Mouse (Mus musculus): ENCODE data around the gene Krtap12-1. TPM values are rescaled to one million over a fixed set of nuclear protein-coding genes. Genes with fewer than 3 reads are reported as not detected.
"Not testable (repeated sequence)": the region's sequence is repeated elsewhere in the genome, so short reads cannot be mapped to it uniquely, and the experiment has no call there.

Gene Krtap12-1
- polyA plus RNA-seq, 1 experiment from 2014 or later = not detected

- H3K9ac ChIP-seq (replicated peaks); H3K27me3 ChIP-seq; H3K4me2 ChIP-seq; H3K4me3 ChIP-seq (replicated peaks); H3K9me3 ChIP-seq; H3K36me3 ChIP-seq; ATAC-seq (ENCODE audit: insufficient number of reproducible peaks, insufficient read depth, low FRiP score, low TSS enrichment, low read depth): not testable (repeated sequence)
- WGBS = 49% methylated on average over 4 of the region's 5 CpGs
- Histone ChIP-seq H3K4me1 (replicated peaks) (peaks cover 27% of the 10 kb centered on the region), H3K27ac (0 out of 2 replicates have a peak within 1 kb of the TSS, but pooled peaks have one; percentile 62)
These were observed 21.7 kb downstream of the Krtap12-1 start, which contains the start of gene Gm18596 for GRCm38 (mm10) chr10:77741924-77742688. Gene Gm18596, minus strand, starts transcription at chr10:77742638.

GRCm38 (mm10) chr10:77750686-77751085 lies 30.3 kb downstream of the Krtap12-1 start:
- not testable (repeated sequence) for H3K27me3 ChIP-seq; H3K27ac ChIP-seq; H3K36me3 ChIP-seq; ATAC-seq (ENCODE audit: insufficient number of reproducible peaks, insufficient read depth, low FRiP score, low TSS enrichment, low read depth); H3K9me3 ChIP-seq; H3K9ac ChIP-seq (replicated peaks); H3K4me3 ChIP-seq (replicated peaks); H3K4me2 ChIP-seq
- H3K4me1 ChIP-seq (replicated peaks) = peaks cover 15% of the 10 kb centered on the region
- 72% methylated on average over 1 of the region's 1 CpGs for WGBS

GRCm38 (mm10) chr10:77751254-77751653 lies 30.9 kb downstream of the Krtap12-1 start, which contains the start of gene Gm9736:
Gene Gm9736, minus strand, starts transcription at chr10:77751354.
- H3K4me2 ChIP-seq; ATAC-seq (ENCODE audit: insufficient number of reproducible peaks, insufficient read depth, low FRiP score, low TSS enrichment, low read depth); H3K27ac ChIP-seq; H3K4me3 ChIP-seq (replicated peaks); H3K9me3 ChIP-seq; H3K27me3 ChIP-seq; H3K36me3 ChIP-seq; H3K9ac ChIP-seq (replicated peaks): not testable (repeated sequence)
- 38% methylated on average over 1 of the region's 1 CpGs for WGBS
- peaks cover 15% of the 10 kb centered on the region for H3K4me1 ChIP-seq (replicated peaks)

GRCm38 (mm10) chr10:77752312-77752711 lies 31.9 kb downstream of the Krtap12-1 start:
- not testable (repeated sequence) for H3K36me3 ChIP-seq; H3K9ac ChIP-seq (replicated peaks); H3K4me3 ChIP-seq (replicated peaks); H3K4me2 ChIP-seq; ATAC-seq (ENCODE audit: insufficient number of reproducible peaks, insufficient read depth, low FRiP score, low TSS enrichment, low read depth); H3K27me3 ChIP-seq; H3K27ac ChIP-seq; H3K9me3 ChIP-seq
- peaks cover 15% of the 10 kb centered on the region for H3K4me1 ChIP-seq (replicated peaks)
- 68% methylated on average over 3 of the region's 3 CpGs for WGBS

DNA sequence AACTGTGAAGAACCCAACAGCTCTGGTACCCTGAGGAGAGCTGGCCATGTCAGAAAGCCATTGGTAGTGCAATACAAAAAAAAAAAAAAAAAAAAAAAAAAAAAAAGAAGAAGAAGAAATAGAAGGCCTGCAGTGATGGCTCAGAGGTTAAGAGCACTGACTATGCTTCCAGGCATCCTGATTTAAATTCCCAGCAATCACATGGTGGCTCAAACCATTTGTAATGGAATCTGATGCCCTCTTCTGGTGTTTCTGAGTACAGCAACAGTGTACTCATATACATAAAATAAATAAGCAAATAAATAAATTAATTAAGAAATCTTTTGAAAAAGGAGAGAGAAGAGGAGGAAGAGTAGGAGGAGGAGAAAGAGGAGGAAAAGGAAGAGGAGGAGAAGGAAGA lies 33.0 kb downstream of the Krtap12-1 start:
- Histone ChIP-seq H3K27ac (no peak overlapping the region), H3K4me1 (replicated peaks) (peaks cover 15% of the 10 kb centered on the region), H3K4me3 (replicated peaks) (no peak overlapping the region), H3K9me3 (0 out of 2 replicates have a peak, but pooled peaks cover 4% of the 10 kb centered on the region), H3K27me3 (no peaks in the 10 kb centered on the region), H3K4me2 (no peak overlapping the region), H3K36me3 (no peaks in the 10 kb centered on the region), H3K9ac (replicated peaks) (no peak overlapping the region)
- no peak for ATAC-seq (ENCODE audit: insufficient number of reproducible peaks, insufficient read depth, low FRiP score, low TSS enrichment, low read depth)

GRCm38 (mm10) chr10:77759582-77759981 lies 39.2 kb downstream of the Krtap12-1 start, which contains the start of gene Gm3233:
Gene Gm3233, minus strand, starts transcription at chr10:77759682.
- not testable (repeated sequence) for H3K36me3 ChIP-seq; H3K27me3 ChIP-seq; H3K9ac ChIP-seq (replicated peaks); H3K27ac ChIP-seq; H3K4me1 ChIP-seq (replicated peaks); ATAC-seq (ENCODE audit: insufficient number of reproducible peaks, insufficient read depth, low FRiP score, low TSS enrichment, low read depth); H3K4me2 ChIP-seq; H3K9me3 ChIP-seq; H3K4me3 ChIP-seq (replicated peaks)
- 40% methylated on average over 1 of the region's 1 CpGs for WGBS

DNA sequence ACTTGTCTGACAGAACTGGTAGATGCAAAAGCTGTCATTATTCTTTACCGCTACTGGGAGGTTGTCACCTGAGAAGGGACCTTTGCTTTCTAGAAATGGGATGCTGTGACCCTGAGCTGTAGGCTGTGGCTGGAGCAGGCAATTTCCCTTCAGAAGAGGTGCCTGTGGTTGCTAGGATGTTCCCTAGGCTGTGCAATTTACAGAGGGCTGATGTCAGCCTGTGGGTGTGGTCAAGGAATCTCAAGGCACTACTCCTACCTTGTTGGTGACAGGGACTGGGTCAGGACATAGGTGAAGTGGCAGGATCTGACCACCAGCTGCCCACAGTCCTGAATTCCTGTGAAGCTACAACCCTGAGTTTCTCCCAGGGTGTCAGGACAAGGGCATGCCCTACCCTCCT lies 49.3 kb downstream of the Krtap12-1 start:
- 71% methylated on average over 1 of the region's 1 CpGs for WGBS
- ATAC-seq (ENCODE audit: insufficient number of reproducible peaks, insufficient read depth, low FRiP score, low TSS enrichment, low read depth) = no peak

More for the DNA sequence above, 49.3 kb downstream of the Krtap12-1 start:
- no peak overlapping the region for H3K4me3 ChIP-seq (replicated peaks)
- no peak overlapping the region for H3K27ac ChIP-seq
- H3K4me1 ChIP-seq (replicated peaks) = no peaks in the 10 kb centered on the region
- H3K4me2 ChIP-seq = no peak overlapping the region
- H3K9ac ChIP-seq (replicated peaks) = no peak overlapping the region
- no peaks in the 10 kb centered on the region for H3K9me3 ChIP-seq
- no peaks in the 10 kb centered on the region for H3K27me3 ChIP-seq
- no peaks in the 10 kb centered on the region for H3K36me3 ChIP-seq

Other genes starting within 250 kb of the Krtap12-1 start
- 46.7 and 46.9 TPM in 2 replicates for gene Fam207a, start 204.8 kb upstream of the Krtap12-1 start, polyA plus RNA-seq (2016; fragmentation: Nextera tagmentation; extraction: Ambion mirVana)
- gene Itgb2, start 190.3 kb upstream of the Krtap12-1 start, polyA plus RNA-seq (2016; fragmentation: Nextera tagmentation; extraction: Ambion mirVana) = 0.98 and 1.0 TPM in 2 replicates
- gene Pttg1ip, start 138.9 kb upstream of the Krtap12-1 start, polyA plus RNA-seq (2016; fragmentation: Nextera tagmentation; extraction: Ambion mirVana) = 83.6 and 84.0 TPM in 2 replicates
- 345 and 359 TPM in 2 replicates for gene Sumo3, start 114.5 kb upstream of the Krtap12-1 start, polyA plus RNA-seq (2016; fragmentation: Nextera tagmentation; extraction: Ambion mirVana)
- gene Gm49325, start 114.4 kb upstream of the Krtap12-1 start, polyA plus RNA-seq (2016; fragmentation: Nextera tagmentation; extraction: Ambion mirVana) = 9.7 and 12.0 TPM in 2 replicates
- 75.4 and 79.3 TPM in 2 replicates for gene Ube2g2, start 98.3 kb upstream of the Krtap12-1 start, polyA plus RNA-seq (2016; fragmentation: Nextera tagmentation; extraction: Ambion mirVana)
- gene Tspear, start 34.0 kb upstream of the Krtap12-1 start, polyA plus RNA-seq (2016; fragmentation: Nextera tagmentation; extraction: Ambion mirVana) = 0.50 and 1.3 TPM in 2 replicates
- not detected in 2 replicates for gene Gm19402, start 29.8 kb upstream of the Krtap12-1 start, polyA plus RNA-seq (2016; fragmentation: Nextera tagmentation; extraction: Ambion mirVana)
- not detected in 2 replicates for gene Gm9508, start 23.4 kb upstream of the Krtap12-1 start, polyA plus RNA-seq (2016; fragmentation: Nextera tagmentation; extraction: Ambion mirVana)
- not detected in 2 replicates for gene Gm10272, start 14.0 kb upstream of the Krtap12-1 start, polyA plus RNA-seq (2016; fragmentation: Nextera tagmentation; extraction: Ambion mirVana)
- gene Gm10024, start 9.1 kb upstream of the Krtap12-1 start, polyA plus RNA-seq (2016; fragmentation: Nextera tagmentation; extraction: Ambion mirVana) = not detected in 2 replicates
- not detected in 2 replicates for gene Gm10142, start 4.8 kb upstream of the Krtap12-1 start, polyA plus RNA-seq (2016; fragmentation: Nextera tagmentation; extraction: Ambion mirVana)
- gene Gm10100, start 5.9 kb downstream of the Krtap12-1 start, polyA plus RNA-seq (2016; fragmentation: Nextera tagmentation; extraction: Ambion mirVana) = not detected in 2 replicates
- gene Gm18596, start 22.0 kb downstream of the Krtap12-1 start, polyA plus RNA-seq (2016; fragmentation: Nextera tagmentation; extraction: Ambion mirVana) = not detected in 2 replicates
- not detected in 2 replicates for gene Gm9736, start 30.8 kb downstream of the Krtap12-1 start, polyA plus RNA-seq (2016; fragmentation: Nextera tagmentation; extraction: Ambion mirVana)
- not detected in 2 replicates for gene Gm3233, start 39.1 kb downstream of the Krtap12-1 start, polyA plus RNA-seq (2016; fragmentation: Nextera tagmentation; extraction: Ambion mirVana)
- not detected in 2 replicates for gene Gm3238, start 50.7 kb downstream of the Krtap12-1 start, polyA plus RNA-seq (2016; fragmentation: Nextera tagmentation; extraction: Ambion mirVana)
- gene Gm7138, start 56.3 kb downstream of the Krtap12-1 start, polyA plus RNA-seq (2016; fragmentation: Nextera tagmentation; extraction: Ambion mirVana) = not detected in 2 replicates
- gene Gm3250, start 61.9 kb downstream of the Krtap12-1 start, polyA plus RNA-seq (2016; fragmentation: Nextera tagmentation; extraction: Ambion mirVana) = not detected in 2 replicates
- not detected in 2 replicates for gene Gm7137, start 67.6 kb downstream of the Krtap12-1 start, polyA plus RNA-seq (2016; fragmentation: Nextera tagmentation; extraction: Ambion mirVana)
- not detected in 2 replicates for gene Gm9639, start 74.5 kb downstream of the Krtap12-1 start, polyA plus RNA-seq (2016; fragmentation: Nextera tagmentation; extraction: Ambion mirVana)
- not detected in 2 replicates for gene Gm19668, start 78.5 kb downstream of the Krtap12-1 start, polyA plus RNA-seq (2016; fragmentation: Nextera tagmentation; extraction: Ambion mirVana)
- gene Gm9507, start 91.2 kb downstream of the Krtap12-1 start, polyA plus RNA-seq (2016; fragmentation: Nextera tagmentation; extraction: Ambion mirVana) = not detected in 2 replicates
- not detected in 2 replicates for gene Gm2696, start 94.1 kb downstream of the Krtap12-1 start, polyA plus RNA-seq (2016; fragmentation: Nextera tagmentation; extraction: Ambion mirVana)
- not detected in 2 replicates for gene Krtap10-4, start 106.5 kb downstream of the Krtap12-1 start, polyA plus RNA-seq (2016; fragmentation: Nextera tagmentation; extraction: Ambion mirVana)
- gene Krtap10-10, start 115.3 kb downstream of the Krtap12-1 start, polyA plus RNA-seq (2016; fragmentation: Nextera tagmentation; extraction: Ambion mirVana) = not detected in 2 replicates
- gene Gm36176, start 126.2 kb downstream of the Krtap12-1 start, polyA plus RNA-seq (2016; fragmentation: Nextera tagmentation; extraction: Ambion mirVana) = not detected in 2 replicates
- gene Gm10318, start 132.3 kb downstream of the Krtap12-1 start, polyA plus RNA-seq (2016; fragmentation: Nextera tagmentation; extraction: Ambion mirVana) = not detected in 2 replicates
- not detected in 2 replicates for gene Gm3285, start 141.4 kb downstream of the Krtap12-1 start, polyA plus RNA-seq (2016; fragmentation: Nextera tagmentation; extraction: Ambion mirVana)
- gene Lrrc3, start 181.9 kb downstream of the Krtap12-1 start, polyA plus RNA-seq (2016; fragmentation: Nextera tagmentation; extraction: Ambion mirVana) = 3.1 and 3.4 TPM in 2 replicates
- gene Trpm2, start 250.0 kb downstream of the Krtap12-1 start, polyA plus RNA-seq (2016; fragmentation: Nextera tagmentation; extraction: Ambion mirVana) = 0.29 and 0.53 TPM in 2 replicates

Measured in limb, embryonic 12.5 days (tissue).